Mouse (Mus musculus): ENCODE results near the gene Rnase9. TPM values are rescaled to one million over a fixed set of nuclear protein-coding genes. Genes with fewer than 3 reads are reported as not detected.
A peak's percentile ranks its signal among the peaks of the same experiment; 100 is the strongest.

Rnase9 gene
- polyA plus RNA-seq, 1 experiment from 2014 or later, result not detected

DNA sequence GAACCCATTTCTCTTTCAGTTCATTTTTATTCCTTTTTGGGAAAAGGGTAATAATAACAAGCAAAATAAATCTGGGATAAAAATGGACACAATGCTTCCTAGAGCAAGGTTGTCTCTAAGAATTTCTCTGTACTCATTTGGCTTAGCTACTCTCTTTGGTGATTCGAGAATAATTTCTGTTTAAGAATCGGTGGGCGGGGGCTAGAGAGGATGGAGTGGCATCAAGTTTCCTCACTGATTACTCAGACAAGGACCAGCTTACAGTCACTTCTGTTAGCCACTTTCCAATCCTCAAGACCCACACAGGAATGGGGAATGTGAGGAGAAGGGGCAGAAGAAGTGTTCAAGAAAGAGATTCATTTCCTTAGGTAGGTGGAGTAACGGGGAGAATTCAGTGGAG, 32.9 kb downstream of the Rnase9 start:
- peak overlapping the region; percentile 97 for H3K27ac ChIP-seq (ENCODE audit: poor library complexity, severe bottlenecking)
- no peak overlapping the region for H3K9ac ChIP-seq
- H3K4me1 ChIP-seq (replicated peaks), result peaks cover 24% of the 10 kb centered on the region
- H3K4me2 ChIP-seq, result no peak overlapping the region
- H3K36me3 ChIP-seq, result no peaks in the 10 kb centered on the region
- H3K4me3 ChIP-seq, result no peak overlapping the region
- ATAC-seq (ENCODE audit: insufficient number of reproducible peaks, low FRiP score), result no peak
- no peaks in the 10 kb centered on the region for H3K27me3 ChIP-seq (replicated peaks)
- whole genome bisulfite sequencing, result 73% methylated on average over 4 of the region's 4 CpGs
- H3K9me3 ChIP-seq (replicated peaks), result peaks cover 5% of the 10 kb centered on the region; the same call in 1 of the 2 replicates

- Histone ChIP-seq H3K36me3 (no peaks in the 10 kb centered on the region), H3K27ac (ENCODE audit: poor library complexity, severe bottlenecking) (peak overlapping the region; percentile 97), H3K4me3 (no peak overlapping the region), H3K9ac (0 out of 2 replicates have a peak overlapping the region, but pooled peaks have one; percentile 43), H3K9me3 (replicated peaks) (peaks cover 5% of the 10 kb centered on the region; the same call in 1 of the 2 replicates), H3K4me1 (replicated peaks) (peaks cover 24% of the 10 kb centered on the region), H3K27me3 (replicated peaks) (no peaks in the 10 kb centered on the region), H3K4me2 (0 out of 2 replicates have a peak overlapping the region, but pooled peaks have one; percentile 9)
- peak; percentile 91 for ATAC-seq (ENCODE audit: insufficient number of reproducible peaks, low FRiP score)
- 40% methylated on average over 13 of the region's 13 CpGs for WGBS
These were observed 33.6 kb downstream of the Rnase9 start for GRCm38 (mm10) chr14:51007914-51008713.

- peak within 1 kb of the TSS; percentile 97 for H3K27ac ChIP-seq (ENCODE audit: poor library complexity, severe bottlenecking)
- no peak for ATAC-seq (ENCODE audit: insufficient number of reproducible peaks, low FRiP score)
- no peaks in the 10 kb centered on the region for H3K27me3 ChIP-seq (replicated peaks)
- H3K9ac ChIP-seq, result 0 out of 2 replicates have a peak within 1 kb of the TSS, but pooled peaks have one; percentile 43
- no peak within 1 kb of the TSS for H3K4me3 ChIP-seq
- no peaks in the 10 kb centered on the region for H3K36me3 ChIP-seq
- peaks cover 24% of the 10 kb centered on the region for H3K4me1 ChIP-seq (replicated peaks)
- 0 out of 2 replicates have a peak within 1 kb of the TSS, but pooled peaks have one; percentile 9 for H3K4me2 ChIP-seq
- 68% methylated on average over 8 of the region's 8 CpGs for WGBS
- H3K9me3 ChIP-seq (replicated peaks), result peaks cover 5% of the 10 kb centered on the region; the same call in 1 of the 2 replicates
These were observed 34.4 kb downstream of the Rnase9 start, which contains the start of gene Rnase10 for GRCm38 (mm10) chr14:51007152-51007801. Gene Rnase10 (plus strand): TSS chr14:51007751.

DNA sequence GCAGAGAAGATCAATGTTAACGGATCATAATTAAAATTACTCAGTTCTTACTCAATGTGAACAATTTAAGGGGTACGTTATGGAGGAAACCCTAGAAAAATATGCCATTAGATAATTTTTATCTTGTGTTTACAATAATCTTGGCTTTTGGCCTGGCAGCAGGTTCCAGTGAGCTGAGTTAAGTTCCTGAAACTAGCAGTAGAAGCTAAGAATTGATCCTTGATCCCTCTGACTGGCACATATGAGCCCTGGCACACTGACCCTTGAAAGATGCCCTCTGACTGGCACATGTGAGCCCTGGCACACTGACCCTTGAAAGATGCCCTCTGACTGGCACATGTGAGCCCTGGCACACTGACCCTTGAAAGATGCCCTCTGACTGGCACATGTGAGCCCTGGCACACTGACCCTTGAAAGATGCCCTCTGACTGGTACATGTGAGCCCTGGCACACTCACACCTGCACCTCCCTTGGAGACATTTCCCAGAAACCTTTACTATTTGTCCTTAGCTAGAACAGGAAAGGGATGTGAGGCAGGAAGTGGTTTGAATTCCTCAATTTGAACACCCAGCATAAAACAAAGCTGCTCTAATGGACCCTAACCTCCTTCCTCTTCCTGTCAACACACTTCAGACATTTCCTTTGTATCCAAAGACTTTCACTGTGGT, 43.5 kb downstream of the Rnase9 start:
- no peak for ATAC-seq (ENCODE audit: insufficient number of reproducible peaks, low FRiP score)
- Histone ChIP-seq H3K4me2 (no peak overlapping the region), H3K27ac (ENCODE audit: poor library complexity, severe bottlenecking) (0 out of 2 replicates have a peak overlapping the region, but pooled peaks have one; percentile 16), H3K27me3 (replicated peaks) (no peaks in the 10 kb centered on the region), H3K4me3 (no peak overlapping the region), H3K36me3 (no peaks in the 10 kb centered on the region), H3K9ac (no peak overlapping the region), H3K9me3 (replicated peaks) (no peaks in the 10 kb centered on the region), H3K4me1 (replicated peaks) (0 out of 2 replicates have a peak, but pooled peaks cover 4% of the 10 kb centered on the region)
- WGBS, result 61% methylated on average over 2 of the region's 2 CpGs

GRCm38 (mm10) chr14:50997088-50997487, 44.6 kb downstream of the Rnase9 start:
- H3K4me3 ChIP-seq, result no peak overlapping the region
- 0 out of 2 replicates have a peak, but pooled peaks cover 4% of the 10 kb centered on the region for H3K4me1 ChIP-seq (replicated peaks)
- no peaks in the 10 kb centered on the region for H3K9me3 ChIP-seq (replicated peaks)
- ATAC-seq (ENCODE audit: insufficient number of reproducible peaks, low FRiP score), result no peak
- no peaks in the 10 kb centered on the region for H3K27me3 ChIP-seq (replicated peaks)
- no peaks in the 10 kb centered on the region for H3K36me3 ChIP-seq
- H3K4me2 ChIP-seq, result no peak overlapping the region
- 62% methylated on average over 3 of the region's 3 CpGs for WGBS
- no peak overlapping the region for H3K27ac ChIP-seq (ENCODE audit: poor library complexity, severe bottlenecking)
- no peak overlapping the region for H3K9ac ChIP-seq

DNA sequence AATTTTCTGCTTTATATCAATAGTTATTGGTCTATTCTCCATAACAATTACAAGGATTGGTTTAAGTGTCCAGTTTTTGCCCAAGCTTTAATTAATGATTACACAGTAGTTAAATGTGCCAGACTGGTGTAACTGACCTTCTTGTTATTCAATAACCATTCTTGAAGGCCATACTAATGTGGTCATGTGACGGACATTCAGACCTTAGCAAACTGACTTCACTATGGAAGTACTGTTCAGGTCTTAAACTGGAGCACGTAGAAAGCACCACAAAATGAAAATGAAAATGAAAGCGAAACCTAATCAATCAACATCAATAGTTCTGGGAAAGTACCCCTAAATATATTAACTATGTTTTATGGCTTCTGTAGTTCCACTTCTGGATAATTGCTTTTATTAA, 50.6 kb downstream of the Rnase9 start:
- Histone ChIP-seq H3K4me2 (no peak overlapping the region), H3K27me3 (replicated peaks) (no peaks in the 10 kb centered on the region), H3K4me1 (replicated peaks) (no peaks in the 10 kb centered on the region), H3K9ac (no peak overlapping the region), H3K36me3 (no peaks in the 10 kb centered on the region), H3K27ac (ENCODE audit: poor library complexity, severe bottlenecking) (no peak overlapping the region), H3K9me3 (replicated peaks) (no peaks in the 10 kb centered on the region), H3K4me3 (no peak overlapping the region)
- 77% methylated on average over 3 of the region's 3 CpGs for WGBS
- no peak for ATAC-seq (ENCODE audit: insufficient number of reproducible peaks, low FRiP score)

Other genes starting within 250 kb of the Rnase9 start
- not detected in 2 replicates for gene Ccnb1ip1, start 234.1 kb downstream of the Rnase9 start, polyA plus RNA-seq (2016; fragmentation: Nextera tagmentation; extraction: Ambion mirVana)
- 40.4 and 41.2 TPM in 2 replicates for gene Parp2, start 234.0 kb downstream of the Rnase9 start, polyA plus RNA-seq (2016; fragmentation: Nextera tagmentation; extraction: Ambion mirVana)
- 6.0 and 6.1 TPM in 2 replicates for gene Tep1, start 171.3 kb downstream of the Rnase9 start, polyA plus RNA-seq (2016; fragmentation: Nextera tagmentation; extraction: Ambion mirVana)
- gene Klhl33, start 144.4 kb downstream of the Rnase9 start, polyA plus RNA-seq (2016; fragmentation: Nextera tagmentation; extraction: Ambion mirVana), result 0.08 and 0.09 TPM in 2 replicates
- 108 and 111 TPM in 2 replicates for gene Osgep, start 117.0 kb downstream of the Rnase9 start, polyA plus RNA-seq (2016; fragmentation: Nextera tagmentation; extraction: Ambion mirVana)
- 152 and 159 TPM in 2 replicates for gene Apex1, start 116.9 kb downstream of the Rnase9 start, polyA plus RNA-seq (2016; fragmentation: Nextera tagmentation; extraction: Ambion mirVana)
- 33.6 and 37.3 TPM in 2 replicates for gene Pip4p1, start 111.0 kb downstream of the Rnase9 start, polyA plus RNA-seq (2016; fragmentation: Nextera tagmentation; extraction: Ambion mirVana)
- gene Pnp, start 110.8 kb downstream of the Rnase9 start, polyA plus RNA-seq (2016; fragmentation: Nextera tagmentation; extraction: Ambion mirVana), result 39.0 and 43.8 TPM in 2 replicates
- not detected in 2 replicates for gene Gm49342, start 97.4 kb downstream of the Rnase9 start, polyA plus RNA-seq (2016; fragmentation: Nextera tagmentation; extraction: Ambion mirVana)
- 0.17 and 0.32 TPM in 2 replicates for gene Pnp2, start 85.9 kb downstream of the Rnase9 start, polyA plus RNA-seq (2016; fragmentation: Nextera tagmentation; extraction: Ambion mirVana)
- gene Rnase10, start 34.1 kb downstream of the Rnase9 start, polyA plus RNA-seq (2016; fragmentation: Nextera tagmentation; extraction: Ambion mirVana), result 0.41 TPM in 1 of 2 replicates, not detected in the other
- gene Rnase11, start 8.3 kb upstream of the Rnase9 start, polyA plus RNA-seq (2016; fragmentation: Nextera tagmentation; extraction: Ambion mirVana), result not detected in 2 replicates
- gene Rnase12, start 15.8 kb upstream of the Rnase9 start, polyA plus RNA-seq (2016; fragmentation: Nextera tagmentation; extraction: Ambion mirVana), result 0.51 and 0.70 TPM in 2 replicates
- not detected in 2 replicates for gene Olfr750, start 32.6 kb upstream of the Rnase9 start, polyA plus RNA-seq (2016; fragmentation: Nextera tagmentation; extraction: Ambion mirVana)
- gene Rnase4, start 49.2 kb upstream of the Rnase9 start, polyA plus RNA-seq (2016; fragmentation: Nextera tagmentation; extraction: Ambion mirVana), result 13.7 and 15.0 TPM in 2 replicates
- 2.0 and 3.2 TPM in 2 replicates for gene Ang, start 49.3 kb upstream of the Rnase9 start, polyA plus RNA-seq (2016; fragmentation: Nextera tagmentation; extraction: Ambion mirVana)
- gene Eddm3b, start 72.6 kb upstream of the Rnase9 start, polyA plus RNA-seq (2016; fragmentation: Nextera tagmentation; extraction: Ambion mirVana), result not detected in 2 replicates
- 0.29 TPM in 1 of 2 replicates, not detected in the other for gene Rnase6, start 82.0 kb upstream of the Rnase9 start, polyA plus RNA-seq (2016; fragmentation: Nextera tagmentation; extraction: Ambion mirVana)
- 0.19 TPM in 1 of 2 replicates, not detected in the other for gene Rnase1, start 104.9 kb upstream of the Rnase9 start, polyA plus RNA-seq (2016; fragmentation: Nextera tagmentation; extraction: Ambion mirVana)
- not detected in 2 replicates for gene Rnase2b, start 120.4 kb upstream of the Rnase9 start, polyA plus RNA-seq (2016; fragmentation: Nextera tagmentation; extraction: Ambion mirVana)
- not detected in 2 replicates for gene Ang2, start 157.3 kb upstream of the Rnase9 start, polyA plus RNA-seq (2016; fragmentation: Nextera tagmentation; extraction: Ambion mirVana)
- gene Ear14, start 161.5 kb upstream of the Rnase9 start, polyA plus RNA-seq (2016; fragmentation: Nextera tagmentation; extraction: Ambion mirVana), result not detected in 2 replicates
- not detected in 2 replicates for gene Rnase2a, start 214.2 kb upstream of the Rnase9 start, polyA plus RNA-seq (2016; fragmentation: Nextera tagmentation; extraction: Ambion mirVana)